Mouse (Mus musculus) cerebellum, adult 2 months (tissue): ENCODE results near the gene Slc47a2. TPM values are rescaled to one million over a fixed set of nuclear protein-coding genes. Genes with fewer than 3 reads are reported as not detected.

Experiments used
- DNase-seq, 2 experiments: peaks; one replicate each; pipeline ENCODE4 v3.0.0; 2021
- H3K27ac ChIP-seq: fragments of 200-500 bp; 2 replicates; pipeline ENCODE4 v1.5.1; 2012; ENCODE audit warnings: low read length, control low read depth, inconsistent platforms; ENCODE audit not compliant: insufficient read depth
- H3K27me3 ChIP-seq: fragments of 200-500 bp; 2 replicates; pipeline ENCODE4 v1.6.1; 2012; ENCODE audit warnings: inconsistent platforms, mild to moderate bottlenecking, low read length, moderate library complexity; ENCODE audit not compliant: control insufficient read depth, insufficient read depth
- H3K4me1 ChIP-seq: fragments of 200-500 bp; 2 replicates; pipeline ENCODE4 v1.6.1; 2011; ENCODE audit warnings: low read length; ENCODE audit not compliant: control insufficient read depth, insufficient read depth
- H3K4me3 ChIP-seq: fragments of 200-500 bp; replicated peaks from 2 replicates; pipeline ENCODE3; 2011; ENCODE audit warnings: mild to moderate bottlenecking, low read depth, low read length, control low read depth; ENCODE audit not compliant: insufficient read depth
- CTCF ChIP-seq: fragments of 200-500 bp; IDR thresholded peaks from 2 replicates; pipeline ENCODE4 v1.5.1; 2011; ENCODE audit warnings: low read depth, mild to moderate bottlenecking, control low read depth, low read length, moderate library complexity, borderline replicate concordance; ENCODE audit not compliant: insufficient read depth
- POLR2A ChIP-seq: fragments of 200-500 bp; IDR thresholded peaks from 2 replicates; pipeline ENCODE4 v1.6.1; 2011; ENCODE audit warnings: low read length, control low read depth, borderline replicate concordance; ENCODE audit not compliant: insufficient read depth
- WGBS: fragments of 180-500 bp; shearing (Covaris S2); methylation state at CpG from one replicate; pipeline ENCODE4 v1.1.7; 2018; 5-methylcytosine and 5-hydroxymethylcytosine counted together
- polyA plus RNA-seq: library from polyadenylated mRNA; depleted of rRNA; stranded (reverse); fragments of >200 nt; gene quantifications from 2 replicates; pipeline ENCODE4 v1.2.3, GENCODE M21; 2012

The Slc47a2 gene
- polyA plus RNA-seq, 1 experiment, result 0.07 TPM

DNA sequence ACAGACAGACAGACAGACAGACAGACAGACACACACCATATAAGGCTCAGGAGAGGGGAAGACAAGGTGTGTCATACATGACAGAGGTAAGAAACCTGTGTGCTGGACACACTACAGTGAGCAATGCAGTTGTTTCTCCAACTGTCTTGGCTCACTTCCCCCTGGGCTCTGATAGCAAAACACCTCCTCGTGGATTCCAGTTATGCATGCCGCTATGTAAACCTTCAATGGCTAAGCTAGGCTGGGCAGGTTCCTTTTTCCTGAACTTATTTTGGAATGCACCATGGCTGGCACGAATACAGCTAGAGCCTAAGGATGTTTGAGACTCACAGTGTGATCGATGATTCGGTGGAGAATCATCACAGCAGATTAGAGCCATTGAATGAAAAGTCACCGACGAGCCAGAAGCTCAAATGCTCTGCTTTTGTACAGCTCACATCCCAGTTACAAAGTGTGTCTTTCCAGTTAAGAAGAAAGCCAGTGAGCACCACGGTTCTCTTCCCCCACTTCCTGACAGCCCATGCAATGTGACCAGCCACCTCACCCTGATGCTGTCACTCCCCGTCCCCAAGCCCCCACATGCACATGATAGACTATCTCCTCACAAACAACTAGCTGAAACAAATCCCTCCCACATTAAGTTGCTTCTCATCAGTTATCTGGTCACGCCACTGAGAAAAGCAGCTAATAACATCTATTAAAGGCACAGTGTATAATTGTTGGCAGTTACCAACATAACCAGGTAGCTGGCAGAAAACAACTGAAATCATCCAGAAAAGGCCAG is 21.6 kb downstream of the Slc47a2 start:
- Histone ChIP-seq H3K4me3 (no peak overlapping the region), H3K27ac (no peak overlapping the region), H3K4me1 (no peaks in the 10 kb centered on the region), H3K27me3 (no peaks in the 10 kb centered on the region)
- WGBS, result 56% methylated on average over 10 of the region's 10 CpGs
- DNase-seq, result no peak
- TF ChIP-seq POLR2A, result no peak
- no peak for TF ChIP-seq CTCF

- no peak for DNase-seq
- H3K27ac ChIP-seq, result no peak overlapping the region
- WGBS, result 79% methylated on average over 3 of the region's 3 CpGs
- H3K4me1 ChIP-seq, result no peaks in the 10 kb centered on the region
- no peak overlapping the region for H3K4me3 ChIP-seq
- TF ChIP-seq POLR2A (no peak), CTCF (no peak)
- H3K27me3 ChIP-seq, result no peaks in the 10 kb centered on the region
Observed at GRCm38 (mm10) chr11:61319923-61320567, 22.6 kb downstream of the Slc47a2 start.

DNA sequence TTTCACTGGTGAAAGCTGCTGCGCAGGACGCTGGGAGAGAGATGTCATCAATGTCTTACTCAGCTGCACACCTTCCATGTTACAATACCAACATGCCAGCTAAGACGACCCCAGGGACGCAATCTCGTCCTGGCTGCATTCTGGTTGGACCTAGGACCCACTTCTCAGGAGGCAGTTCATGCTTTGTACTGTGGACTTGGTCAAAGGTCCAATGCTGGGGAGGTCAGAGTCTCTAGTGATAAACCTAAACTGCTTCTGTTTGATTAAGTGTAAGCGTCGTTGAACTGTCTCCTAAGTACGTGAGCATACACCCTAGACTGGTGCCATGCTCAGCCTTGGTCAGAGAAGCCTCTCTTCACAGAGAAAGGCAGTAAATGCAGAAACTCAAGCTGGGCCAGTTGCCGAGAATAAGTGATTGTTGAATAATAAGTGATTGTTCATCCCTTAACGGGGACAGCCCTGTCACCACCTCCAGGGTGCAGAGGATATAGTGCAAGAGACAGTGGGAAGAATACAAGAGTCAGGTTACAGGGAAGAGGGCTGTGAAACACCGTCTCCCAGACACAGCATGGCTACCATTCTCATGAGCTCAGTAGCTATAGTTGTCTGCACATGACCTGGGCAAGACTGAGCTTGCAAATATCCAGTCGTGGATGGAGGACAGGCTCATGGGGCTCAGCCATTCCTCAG is 23.3 kb downstream of the Slc47a2 start:
- Histone ChIP-seq H3K27ac (no peak overlapping the region), H3K27me3 (no peaks in the 10 kb centered on the region), H3K4me1 (no peaks in the 10 kb centered on the region), H3K4me3 (no peak overlapping the region)
- WGBS, result 64% methylated on average over 12 of the region's 12 CpGs
- DNase-seq, result no peak
- TF ChIP-seq CTCF (no peak), POLR2A (no peak)

GRCm38 (mm10) chr11:61316864-61317263 is 25.8 kb downstream of the Slc47a2 start:
- no peak for DNase-seq
- Histone ChIP-seq H3K27ac (no peak overlapping the region), H3K27me3 (no peaks in the 10 kb centered on the region), H3K4me3 (no peak overlapping the region), H3K4me1 (no peaks in the 10 kb centered on the region)
- 65% methylated on average over 2 of the region's 2 CpGs for WGBS
- TF ChIP-seq POLR2A (no peak), CTCF (no peak)

GRCm38 (mm10) chr11:61310321-61310720 is 32.3 kb downstream of the Slc47a2 start:
- H3K27me3 ChIP-seq, result no peaks in the 10 kb centered on the region
- TF ChIP-seq CTCF (no peak), POLR2A (no peak)
- no peak overlapping the region for H3K4me3 ChIP-seq
- no peak overlapping the region for H3K27ac ChIP-seq
- 78% methylated on average over 7 of the region's 7 CpGs for WGBS
- no peaks in the 10 kb centered on the region for H3K4me1 ChIP-seq
- DNase-seq, result no peak

DNA sequence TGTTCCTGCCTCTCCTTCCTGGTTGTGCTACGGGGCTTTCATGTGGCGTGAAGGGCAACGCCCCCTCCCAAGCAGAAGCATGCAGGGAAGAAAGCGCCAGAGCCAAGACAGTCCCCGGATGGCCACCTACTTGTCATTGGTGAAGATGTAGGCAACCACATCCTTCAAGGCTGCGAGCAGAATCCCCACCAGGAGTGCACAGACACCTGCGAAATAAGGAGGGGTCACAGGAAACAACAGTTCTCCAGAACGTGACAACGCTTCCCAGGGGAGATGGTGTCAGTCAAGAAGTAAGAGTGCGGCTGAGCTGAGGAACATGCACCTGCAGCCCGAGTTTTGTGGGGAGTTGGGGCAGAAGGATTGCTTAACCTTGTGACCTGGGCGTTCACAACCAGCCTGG is 32.8 kb downstream of the Slc47a2 start:
- Histone ChIP-seq H3K4me3 (no peak overlapping the region), H3K4me1 (no peaks in the 10 kb centered on the region), H3K27ac (no peak overlapping the region), H3K27me3 (no peaks in the 10 kb centered on the region)
- TF ChIP-seq CTCF (no peak), POLR2A (no peak)
- no peak for DNase-seq
- 66% methylated on average over 12 of the region's 12 CpGs for WGBS

- no peak overlapping the region for H3K27ac ChIP-seq
- 45% methylated on average over 7 of the region's 7 CpGs for WGBS
- no peaks in the 10 kb centered on the region for H3K27me3 ChIP-seq
- no peak for DNase-seq
- H3K4me1 ChIP-seq, result no peaks in the 10 kb centered on the region
- H3K4me3 ChIP-seq, result no peak overlapping the region
- no peak for TF ChIP-seq POLR2A
Observed at GRCm38 (mm10) chr11:61307795-61308194, 34.9 kb downstream of the Slc47a2 start.
